Mouse (Mus musculus) CH12.LX (cell line): Measurements from ENCODE around the gene Arhgap44. TPM values are rescaled to one million over a fixed set of nuclear protein-coding genes. Genes with fewer than 3 reads are reported as not detected.

ENCODE experiments used
- DNase-seq: peaks from one replicate; pipeline ENCODE4 v3.0.0-alpha.2; 2013; ENCODE audit errors: extremely low read depth
- H3K27ac ChIP-seq: 2 replicates; pipeline ENCODE4 v1.5.1; 2012; ENCODE audit warnings: low read depth, mild to moderate bottlenecking, control low read depth, moderate library complexity; ENCODE audit not compliant: insufficient read depth
- H3K27me3 ChIP-seq: replicated peaks from 2 replicates; pipeline ENCODE3; 2012; ENCODE audit warnings: inconsistent platforms
- H3K36me3 ChIP-seq, 2 experiments: replicated peaks in 1 of 2; 2 replicates each; pipeline versions ENCODE3 to v1.6.1; 2012; ENCODE audit warnings: inconsistent platforms in 1 of 2, low read length in 1 of 2, mild to moderate bottlenecking in 1 of 2, mixed read lengths in 1 of 2, moderate library complexity in 1 of 2; ENCODE audit not compliant: control insufficient read depth in 1 of 2, insufficient read depth in 1 of 2
- H3K4me1 ChIP-seq, 2 experiments: 2 replicates each; pipeline ENCODE4 v1.6.1; 2012; ENCODE audit warnings: inconsistent platforms in 1 of 2, moderate library complexity in 1 of 2; ENCODE audit not compliant: insufficient read depth in 2 of 2, control insufficient read depth in 1 of 2
- H3K4me2 ChIP-seq: 2 replicates; pipeline ENCODE4 v1.6.1; 2012; ENCODE audit warnings: low read depth, mild to moderate bottlenecking, control low read depth; ENCODE audit not compliant: poor library complexity, insufficient read depth, severe bottlenecking
- H3K4me3 ChIP-seq, 3 experiments: fragments of 150-350 bp in 1 of 3; sonication (generic) in 1 of 3; replicated peaks in 1 of 3; 2 replicates each; pipeline versions ENCODE3 to v1.5.1; 2011 to 2012; ENCODE audit warnings: low read depth in 2 of 3, low read length in 2 of 3, mild to moderate bottlenecking in 2 of 3, moderate library complexity in 2 of 3, control low read depth in 1 of 3, improper control_type of control experiment in 1 of 3, inconsistent platforms in 1 of 3, mixed read lengths in 1 of 3; ENCODE audit not compliant: poor library complexity in 1 of 3
- H3K79me2 ChIP-seq: replicated peaks from 2 replicates; pipeline ENCODE4 v1.6.1; 2012; ENCODE audit warnings: mild to moderate bottlenecking, moderate library complexity; ENCODE audit not compliant: control insufficient read depth, poor library complexity, insufficient read depth, severe bottlenecking; ENCODE audit errors: extremely low read depth
- H3K9ac ChIP-seq: 2 replicates; pipeline ENCODE4 v1.6.1; 2012; ENCODE audit warnings: low read depth, mild to moderate bottlenecking, control low read depth, moderate library complexity; ENCODE audit not compliant: insufficient read depth
- H3K9me3 ChIP-seq: replicated peaks from 2 replicates; pipeline ENCODE3; 2012; ENCODE audit warnings: low read length, inconsistent platforms, mixed read lengths
- CHD1 ChIP-seq: IDR thresholded peaks from 2 replicates; pipeline ENCODE4 v1.6.1; 2012; ENCODE audit warnings: low read depth, low read length, improper control_type of control experiment, inconsistent platforms
- CHD2 ChIP-seq: IDR thresholded peaks from 2 replicates; pipeline ENCODE4 v1.6.1; 2011; ENCODE audit warnings: low read length, improper control_type of control experiment
- E2F4 ChIP-seq: IDR thresholded peaks from 2 replicates; pipeline ENCODE4 v1.6.1; 2011; ENCODE audit warnings: low read depth, low read length, improper control_type of control experiment; ENCODE audit not compliant: insufficient replicate concordance
- ELF1 ChIP-seq: IDR thresholded peaks from 2 replicates; pipeline ENCODE4 v1.6.1; 2014; ENCODE audit warnings: low read depth, mild to moderate bottlenecking, inconsistent platforms, low read length, improper control_type of control experiment
- EP300 ChIP-seq: IDR thresholded peaks from 2 replicates; pipeline ENCODE4 v1.6.1; 2011; ENCODE audit warnings: low read length, improper control_type of control experiment
- ETS1 ChIP-seq: conservative IDR thresholded peaks from 2 replicates; pipeline ENCODE4 v1.6.1; 2012; ENCODE audit warnings: low read depth, mild to moderate bottlenecking, inconsistent platforms, low read length, improper control_type of control experiment, moderate library complexity
- GABPA ChIP-seq: IDR thresholded peaks from 2 replicates; pipeline ENCODE4 v1.6.1; 2012; ENCODE audit warnings: low read depth, low read length, improper control_type of control experiment, inconsistent platforms; ENCODE audit not compliant: insufficient replicate concordance
- IRF4 ChIP-seq: IDR thresholded peaks from 2 replicates; pipeline ENCODE4 v1.6.1; 2014; ENCODE audit warnings: low read depth, mild to moderate bottlenecking, inconsistent platforms, low read length, improper control_type of control experiment
- JUN ChIP-seq: IDR thresholded peaks from 2 replicates; pipeline ENCODE4 v1.6.1; 2011; ENCODE audit warnings: low read depth, mild to moderate bottlenecking, low read length, improper control_type of control experiment, moderate library complexity; ENCODE audit not compliant: insufficient read depth
- JUND ChIP-seq: conservative IDR thresholded peaks from 2 replicates; pipeline ENCODE4 v1.6.1; 2011; ENCODE audit warnings: low read depth, low read length, improper control_type of control experiment
- KAT2A ChIP-seq: IDR thresholded peaks from 2 replicates; pipeline ENCODE4 v1.6.1; 2012; ENCODE audit warnings: low read length, improper control_type of control experiment, inconsistent platforms; ENCODE audit not compliant: insufficient replicate concordance
- MAFK ChIP-seq: IDR thresholded peaks from 2 replicates; pipeline ENCODE4 v1.6.1; 2011; ENCODE audit warnings: low read length, improper control_type of control experiment; ENCODE audit not compliant: insufficient replicate concordance
- MAX ChIP-seq: IDR thresholded peaks from 2 replicates; pipeline ENCODE4 v1.6.1; 2011; ENCODE audit warnings: low read length, improper control_type of control experiment
- MAZ ChIP-seq: IDR thresholded peaks from 2 replicates; pipeline ENCODE4 v1.6.1; 2012; ENCODE audit warnings: low read depth, mild to moderate bottlenecking, inconsistent platforms, low read length, improper control_type of control experiment, moderate library complexity
- MEF2A ChIP-seq: IDR thresholded peaks from 2 replicates; pipeline ENCODE4 v1.6.1; 2014; ENCODE audit warnings: low read depth, mild to moderate bottlenecking, inconsistent platforms, low read length, improper control_type of control experiment, borderline replicate concordance
- NELFE ChIP-seq: IDR thresholded peaks from 2 replicates; pipeline ENCODE4 v1.6.1; 2011; ENCODE audit warnings: low read depth, low read length, improper control_type of control experiment
- NRF1 ChIP-seq: IDR thresholded peaks from 2 replicates; pipeline ENCODE4 v1.6.1; 2014; ENCODE audit warnings: low read depth, mild to moderate bottlenecking, inconsistent platforms, low read length, improper control_type of control experiment, moderate library complexity
- POLR2A ChIP-seq: IDR thresholded peaks from 2 replicates; pipeline ENCODE4 v1.6.1; 2011; ENCODE audit warnings: low read depth, mild to moderate bottlenecking, improper control_type of control experiment, low read length
- POLR2AphosphoS2 ChIP-seq: IDR thresholded peaks from 2 replicates; pipeline ENCODE4 v1.6.1; 2011; ENCODE audit warnings: low read depth, low read length, improper control_type of control experiment
- SIN3A ChIP-seq: IDR thresholded peaks from 2 replicates; pipeline ENCODE4 v1.6.1; 2012; ENCODE audit warnings: low read length, improper control_type of control experiment, inconsistent platforms
- TBP ChIP-seq: conservative IDR thresholded peaks from 2 replicates; pipeline ENCODE4 v1.6.1; 2011; ENCODE audit warnings: low read depth, low read length, improper control_type of control experiment
- TCF12 ChIP-seq: IDR thresholded peaks from 2 replicates; pipeline ENCODE4 v1.6.1; 2014; ENCODE audit warnings: low read depth, mild to moderate bottlenecking, inconsistent platforms, low read length, improper control_type of control experiment
- UBTF ChIP-seq: IDR thresholded peaks from 2 replicates; pipeline ENCODE4 v1.6.1; 2012; ENCODE audit warnings: low read depth, mild to moderate bottlenecking, inconsistent platforms, low read length, improper control_type of control experiment, moderate library complexity
- ZC3H11A ChIP-seq: IDR thresholded peaks from 2 replicates; pipeline ENCODE4 v1.6.1; 2012; ENCODE audit warnings: low read depth, mild to moderate bottlenecking, inconsistent platforms, low read length, improper control_type of control experiment
- ZKSCAN1 ChIP-seq: IDR thresholded peaks from 2 replicates; pipeline ENCODE4 v1.6.1; 2012; ENCODE audit warnings: low read depth, inconsistent platforms, low read length, improper control_type of control experiment, borderline replicate concordance
- ZNF384 ChIP-seq: IDR thresholded peaks from 2 replicates; pipeline ENCODE4 v1.6.1; 2012; ENCODE audit warnings: low read depth, low read length, improper control_type of control experiment, inconsistent platforms
- dilution Hi-C: fragments of 300-500 bp; cut with MboI; formaldehyde crosslinking; loops from 2 replicates; pipeline ENCODE4 v1.14.3; 2020; ENCODE audit warnings: low sequenced_read_pairs; ENCODE audit not compliant: extremely low pct_unique_long_range_greater_than_20kb, extremely low pct_ligation_motif_present
- in situ Hi-C: fragments of 300-500 bp; cut with MboI; formaldehyde crosslinking; loops from 3 replicates; pipeline ENCODE4 v1.14.3; 2019; ENCODE audit warnings: low sequenced_read_pairs, low pct_ligation_motif_present, low pct_unique_long_range_greater_than_20kb, mixed read lengths
- polyA plus RNA-seq: library from polyadenylated mRNA; unstranded; fragments of >175 nt; gene quantifications from 2 replicates; pipeline ENCODE4 v1.2.1, GENCODE M21; 2012; ENCODE audit warnings: low read depth; ENCODE audit not compliant: insufficient read length
- total RNA-seq, 2 experiments: library from RNA; depleted of rRNA; stranded (reverse); fragments of 300-350 nt in 1 of 2; fragments of >200 nt in 1 of 2; gene quantifications; 2 replicates each; pipeline ENCODE4 v1.2.3; 2012 to 2014

The Arhgap44 gene
- total and polyA plus RNA-seq, 3 experiments = 0.07 TPM; not detected in 2

DNA sequence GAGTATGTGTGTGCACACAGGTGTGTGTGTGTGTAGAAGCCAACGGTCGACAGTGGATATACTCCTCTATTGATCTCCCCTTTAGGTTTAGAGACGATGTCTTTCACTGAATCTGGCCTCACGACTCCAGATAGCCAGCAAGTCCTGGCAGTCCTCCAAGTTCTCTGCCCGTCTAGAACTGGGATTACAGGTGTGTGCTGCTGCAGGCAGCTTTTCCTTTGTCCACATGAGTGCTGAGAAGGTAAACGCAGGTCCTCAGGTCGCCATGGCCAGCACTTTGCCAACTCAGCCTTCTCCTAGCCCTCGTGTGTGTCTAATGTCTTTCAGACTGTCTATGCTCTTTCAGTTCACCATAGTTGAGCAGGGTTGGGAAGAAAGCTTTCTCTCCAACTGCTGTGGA, 69.9 kb downstream of the Arhgap44 start:
- H3K79me2 ChIP-seq = no peaks in the 10 kb centered on the region
- TF ChIP-seq POLR2A = no peak
- no peak for TF ChIP-seq ZNF384
- TF ChIP-seq JUND = no peak
- no peak for TF ChIP-seq ZKSCAN1
- TF ChIP-seq NELFE = no peak
- TF ChIP-seq POLR2AphosphoS2 = no peak
- no peak for TF ChIP-seq CHD1
- TF ChIP-seq ELF1 = no peak
- no peak for TF ChIP-seq MAZ
- TF ChIP-seq E2F4 = no peak
- no peak for TF ChIP-seq TBP
- no peak for TF ChIP-seq NRF1
- no peak for TF ChIP-seq KAT2A
- TF ChIP-seq MAFK = no peak
- TF ChIP-seq SIN3A = no peak
- TF ChIP-seq, all 38 proteins: peak for 0
- H3K4me3 ChIP-seq = no peak overlapping the region
- H3K9ac ChIP-seq = no peak overlapping the region
- peaks cover 4% of the 10 kb centered on the region for H3K9me3 ChIP-seq
- H3K4me1 ChIP-seq = peaks cover 3 to 21% of the 10 kb centered on the region in 2 experiments; a peak in 3 of 4 replicates
- H3K36me3 ChIP-seq = no peaks in the 10 kb centered on the region
- dilution Hi-C loops (no loop called here), in situ Hi-C loops (no loop called here)
- H3K27me3 ChIP-seq = no peaks in the 10 kb centered on the region
- H3K27ac ChIP-seq = no peak overlapping the region
- no peak overlapping the region for H3K4me2 ChIP-seq
- no peak for DNase-seq

GRCm38 (mm10) chr11:65090386-65090785, 72.4 kb downstream of the Arhgap44 start:
- no peak overlapping the region for H3K27ac ChIP-seq
- TF ChIP-seq EP300 (no peak), JUN (no peak), E2F4 (no peak), MEF2A (no peak), GABPA (no peak), TBP (no peak), MAFK (no peak), KAT2A (no peak), MAX (no peak), POLR2AphosphoS2 (no peak), UBTF (no peak), MAZ (no peak), ZC3H11A (no peak), CHD1 (no peak), NELFE (no peak), ETS1 (no peak), IRF4 (no peak), TCF12 (no peak), CHD2 (no peak)

More at GRCm38 (mm10) chr11:65090386-65090785, 72.4 kb downstream of the Arhgap44 start:
- no peak overlapping the region for H3K4me3 ChIP-seq
- H3K9me3 ChIP-seq = peaks cover 4% of the 10 kb centered on the region
- no peak overlapping the region for H3K4me2 ChIP-seq
- H3K9ac ChIP-seq = no peak overlapping the region
- DNase-seq = no peak
- H3K27me3 ChIP-seq = no peaks in the 10 kb centered on the region
- H3K4me1 ChIP-seq = peaks cover 3 to 21% of the 10 kb centered on the region in 2 experiments; a peak in 3 of 4 replicates
- H3K36me3 ChIP-seq = no peaks in the 10 kb centered on the region
- in situ Hi-C loops (no loop called here), dilution Hi-C loops (no loop called here)
- H3K79me2 ChIP-seq = no peaks in the 10 kb centered on the region
